Mouse (Mus musculus) heart, postnatal 14 days (tissue): ENCODE data around the gene Shisal1. TPM values are rescaled to one million over a fixed set of nuclear protein-coding genes. Genes with fewer than 3 reads are reported as not detected.

Experiments
- DNase-seq, 2 experiments: peaks; one replicate each; pipeline ENCODE4 v3.0.0; 2021 to 2022
- intact Hi-C: fragments of 180-260 bp; cut with DNase I; formaldehyde crosslinking; loops from one replicate; pipeline ENCODE4 v1.15.1; 2025
- long read RNA-seq, 2 experiments: library from polyadenylated mRNA; stranded (forward); transcript quantifications; one replicate each; pipeline ENCODE4 v2.0.0; 2021
- total RNA-seq, 2 experiments: library from RNA; stranded (reverse); gene quantifications; 2 replicates each; pipeline ENCODE4 v1.2.3; 2021

Shisal1 gene
- 1 to 10 TPM in 1 of 2 experiments, under 1 TPM in 1; 0.88 to 1.3 TPM for total RNA-seq
- long read RNA-seq, experiment 1, partial matches to known transcripts, result 0 of 2 reads
- long read RNA-seq, experiment 1, other reads (novel, unspliced or antisense), result 2 of 2 reads
- long read RNA-seq, experiment 2, partial matches to known transcripts, result 0 of 1 reads
- long read RNA-seq, experiment 2, other reads (novel, unspliced or antisense), result 1 of 1 reads

DNA sequence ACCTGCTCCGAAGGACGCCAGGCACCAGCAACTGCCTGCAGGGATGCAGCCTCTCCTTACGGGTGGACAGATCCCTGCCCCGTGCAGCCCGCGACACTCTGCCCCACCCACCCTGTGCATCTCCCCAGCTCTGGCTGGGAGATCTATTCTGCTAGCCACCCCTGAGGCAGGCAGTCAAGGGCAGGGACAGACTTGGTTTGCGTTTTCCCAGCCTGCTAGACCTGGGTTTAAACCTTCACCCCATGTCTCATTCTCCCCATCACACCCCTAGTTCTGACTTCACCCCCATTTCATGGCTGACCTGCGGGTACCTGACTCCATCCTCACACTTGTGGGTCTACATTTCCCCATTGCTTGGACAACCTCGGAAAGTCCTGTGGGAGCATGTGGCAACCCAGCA is at the start of gene Shisal1:
Gene Shisal1 (minus strand): TSS at position 101 of the 400 bp plus-strand sequence.
- intact Hi-C loops, result no loop called here
- DNase-seq, result no peak

- no peak for DNase-seq
- intact Hi-C loops, result no loop called here
These were observed 43.6 kb upstream of the Shisal1 start for GRCm38 (mm10) chr15:84490486-84490885.

DNA sequence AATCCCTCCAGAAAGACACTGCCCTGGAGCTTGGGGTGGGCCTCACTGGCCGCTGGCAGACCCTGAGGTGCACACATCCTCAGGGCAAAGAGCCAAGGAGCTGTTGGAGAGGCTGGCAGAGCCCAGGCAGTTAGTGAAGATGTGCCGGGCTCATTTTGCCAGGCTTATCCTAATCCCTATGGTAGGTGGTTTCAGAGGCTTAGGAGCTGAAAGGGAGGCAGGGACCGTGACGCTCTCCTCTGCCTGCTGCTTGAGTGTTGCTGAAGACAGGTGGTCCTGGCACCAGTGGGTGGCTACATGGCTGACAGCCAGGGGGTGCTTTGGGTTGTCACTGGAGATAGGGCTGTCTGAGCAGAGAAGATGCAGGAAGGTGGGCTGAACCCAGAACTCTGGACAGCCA is 37.4 kb upstream of the Shisal1 start:
- DNase-seq, result no peak
- intact Hi-C loops, result no loop called here

- intact Hi-C loops, result no loop called here
- DNase-seq, result no peak
These were observed 36.7 kb upstream of the Shisal1 start for GRCm38 (mm10) chr15:84483622-84484021.

DNA sequence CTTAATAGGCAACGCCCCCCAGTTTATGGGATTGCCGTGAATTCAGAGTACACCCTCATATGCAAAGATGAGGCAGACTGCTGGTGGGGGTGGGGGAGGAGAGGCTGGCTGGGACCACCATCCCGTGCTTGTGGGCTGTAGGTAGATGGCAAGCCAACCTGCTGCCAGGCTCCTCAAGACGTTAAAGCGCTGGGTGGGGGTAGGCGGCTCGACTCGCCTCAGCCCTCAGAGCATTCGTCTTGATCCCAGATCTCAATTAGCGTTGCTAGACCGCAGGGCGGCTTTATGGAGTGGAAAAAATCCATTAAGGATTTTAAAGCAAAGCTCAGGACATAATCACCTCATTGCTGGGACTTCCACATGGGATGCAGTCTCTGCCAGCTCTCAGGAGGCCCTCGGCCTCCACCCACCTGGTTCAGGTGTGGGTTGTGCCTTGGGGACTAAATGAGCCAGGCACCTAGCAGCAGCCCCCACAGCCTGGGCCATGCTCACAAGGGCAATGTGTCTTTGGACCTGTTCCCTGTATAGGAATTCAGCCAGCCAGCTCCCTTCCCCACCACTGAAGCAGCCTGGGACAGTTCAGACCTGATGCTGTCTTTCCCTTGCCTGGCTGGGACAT is 34.5 kb upstream of the Shisal1 start:
- intact Hi-C loops, result no loop called here
- DNase-seq, result no peak

DNA sequence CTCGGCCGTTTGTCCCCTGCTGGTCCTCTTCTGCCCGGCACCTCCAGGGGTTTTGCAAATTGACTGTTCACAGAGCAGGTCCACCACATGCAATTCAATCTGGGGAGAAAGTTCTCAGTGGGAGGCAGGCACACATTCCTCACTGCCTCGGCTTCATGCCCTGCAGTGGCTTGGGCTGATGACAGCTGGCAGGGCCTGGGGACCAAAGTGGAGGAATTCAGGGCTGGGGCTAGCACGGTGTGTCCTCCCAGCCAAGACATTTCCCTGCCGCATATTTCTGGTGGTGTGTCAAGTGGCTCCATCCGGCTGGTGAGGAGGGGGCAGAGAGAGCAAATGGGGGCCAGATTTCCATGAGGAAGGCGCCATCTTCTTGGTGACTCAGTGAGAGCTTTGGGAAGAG is 22.5 kb upstream of the Shisal1 start:
- DNase-seq, result peak; percentile 40 to 76
- intact Hi-C loops, result no loop called here

GRCm38 (mm10) chr15:84467761-84468160 is 20.9 kb upstream of the Shisal1 start:
- DNase-seq, result no peak
- intact Hi-C loops, result no loop called here

- intact Hi-C loops, result no loop called here
- DNase-seq, result peak; percentile 16 to 42
These were observed 19.8 kb upstream of the Shisal1 start for GRCm38 (mm10) chr15:84466458-84467267.

- DNase-seq, result no peak
- intact Hi-C loops, result no loop called here
These were observed 14.5 kb upstream of the Shisal1 start for GRCm38 (mm10) chr15:84461429-84461828.

- DNase-seq, result no peak
- intact Hi-C loops, result no loop called here
These were observed 12.1 kb upstream of the Shisal1 start for GRCm38 (mm10) chr15:84458983-84459382.

- intact Hi-C loops, result no loop called here
- no peak for DNase-seq
These were observed 8.4 kb upstream of the Shisal1 start for GRCm38 (mm10) chr15:84455286-84455685.

- intact Hi-C loops, result no loop called here
- no peak for DNase-seq
These were observed 6.2 kb upstream of the Shisal1 start for GRCm38 (mm10) chr15:84453091-84453490.

DNA sequence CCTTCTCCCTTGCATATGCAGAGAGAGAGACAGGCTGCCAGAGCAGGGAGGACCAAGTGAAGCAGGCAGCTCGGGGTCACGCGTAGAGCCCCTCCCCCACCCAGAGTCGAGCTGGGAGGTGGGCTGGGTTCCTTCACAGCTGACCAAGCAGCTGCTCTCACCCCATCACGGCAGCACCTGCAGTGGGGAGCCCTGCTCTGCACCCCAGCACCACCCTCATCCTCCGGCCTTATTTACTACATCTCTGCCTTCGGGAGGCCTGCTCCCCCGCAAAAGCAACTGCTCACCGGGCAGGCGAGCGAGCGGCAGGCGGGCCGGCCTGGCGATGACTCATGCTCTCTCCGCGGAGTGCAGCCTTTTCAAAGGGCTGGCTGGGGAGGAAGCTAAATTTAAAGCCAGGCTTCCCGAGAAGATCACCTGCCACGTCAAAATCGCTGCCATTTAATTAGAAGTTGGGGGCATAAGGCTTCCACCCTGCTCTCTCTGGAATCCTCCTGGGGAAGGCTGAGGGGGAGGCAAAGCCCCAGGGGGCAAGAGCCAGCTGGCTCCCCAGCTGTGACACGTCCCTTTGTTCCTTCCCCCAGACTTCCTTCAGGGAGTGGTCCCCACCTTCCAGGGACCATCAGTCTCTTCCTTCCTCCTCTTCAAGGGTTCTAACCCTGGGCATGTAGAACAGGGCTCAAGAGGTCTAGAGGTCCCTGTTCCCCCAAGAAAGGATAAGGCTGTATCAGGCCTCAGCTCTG is 3.7 kb upstream of the Shisal1 start:
- DNase-seq, result peak; percentile 54 to 68
- intact Hi-C loops, result no loop called here

GRCm38 (mm10) chr15:84445812-84446716 is 833 bp downstream of the Shisal1 start:
- intact Hi-C loops, result no loop called here
- peak in 1 of 2 experiments; percentile 13 for DNase-seq

GRCm38 (mm10) chr15:84444181-84444580 is 2.7 kb downstream of the Shisal1 start:
- no peak for DNase-seq
- intact Hi-C loops, result loop anchor here (5.0 kb wide), 1 partner anchor 168 kb away; no protein-coding TSS in a partner anchor

GRCm38 (mm10) chr15:84443631-84444030 is 3.3 kb downstream of the Shisal1 start:
- intact Hi-C loops, result loop anchor here (5.0 kb wide), 1 partner anchor 169 kb away; no protein-coding TSS in a partner anchor
- no peak for DNase-seq

GRCm38 (mm10) chr15:84441682-84442315 is 5.1 kb downstream of the Shisal1 start:
- intact Hi-C loops, result loop anchor here (5.0 kb wide), 1 partner anchor 171 kb away; no protein-coding TSS in a partner anchor
- peak; percentile 37 to 43 for DNase-seq

DNA sequence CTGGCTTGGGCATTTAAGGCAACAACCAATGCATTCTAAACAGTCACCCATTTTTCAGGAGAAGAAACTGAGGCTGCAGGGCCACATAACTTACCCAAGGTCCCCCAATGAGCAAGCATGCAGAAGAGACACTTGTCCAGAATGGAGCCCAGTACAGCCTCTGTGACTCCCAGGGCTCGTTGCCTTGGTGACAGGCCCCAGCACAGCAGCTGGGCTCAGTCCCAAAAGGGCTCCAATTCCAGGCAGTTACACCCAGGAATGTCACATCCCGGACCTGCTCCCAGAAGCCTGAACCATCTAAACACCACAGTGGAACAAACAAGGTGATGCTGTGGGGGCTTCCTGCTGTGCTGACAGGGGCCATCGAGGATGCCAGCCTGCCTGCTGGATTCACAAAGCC is 6.1 kb downstream of the Shisal1 start:
- intact Hi-C loops, result loop anchor here (5.0 kb wide), 1 partner anchor 171 kb away; no protein-coding TSS in a partner anchor
- peak in 1 of 2 experiments; percentile 33 for DNase-seq

DNA sequence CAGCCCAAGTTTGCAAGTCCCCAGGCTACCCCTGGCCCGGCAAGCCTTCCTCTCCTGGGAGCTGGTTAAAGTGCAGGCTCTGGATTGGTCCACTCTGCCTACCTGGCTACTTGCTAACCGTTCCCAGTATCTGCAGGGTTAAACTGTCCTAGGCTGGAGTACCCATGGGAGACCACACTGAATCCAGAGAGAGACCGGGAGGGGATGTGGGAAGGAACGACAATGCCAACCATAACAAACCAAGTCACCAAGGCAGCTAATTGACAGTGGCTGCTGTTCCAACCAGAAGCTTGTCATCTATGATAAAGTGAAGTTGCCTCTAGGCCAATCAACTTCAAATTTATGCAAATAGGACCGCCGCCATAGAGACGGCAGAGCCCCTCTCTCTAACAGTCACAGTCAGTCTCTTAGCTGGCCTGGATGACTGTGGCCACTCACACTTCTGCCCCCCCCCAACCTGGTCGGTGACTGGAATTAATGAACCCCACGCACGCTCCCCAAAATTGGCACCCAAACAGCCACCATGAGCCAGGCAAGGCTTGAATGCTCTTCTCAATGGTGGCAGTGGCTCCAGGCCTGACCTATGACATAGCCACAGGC is 13.2 kb downstream of the Shisal1 start:
- intact Hi-C loops, result no loop called here

More for the DNA sequence above, 13.2 kb downstream of the Shisal1 start:
- no peak for DNase-seq
